36 mouse cellular contexts compared by ENCODE assay signal in the genomic region with DNA sequence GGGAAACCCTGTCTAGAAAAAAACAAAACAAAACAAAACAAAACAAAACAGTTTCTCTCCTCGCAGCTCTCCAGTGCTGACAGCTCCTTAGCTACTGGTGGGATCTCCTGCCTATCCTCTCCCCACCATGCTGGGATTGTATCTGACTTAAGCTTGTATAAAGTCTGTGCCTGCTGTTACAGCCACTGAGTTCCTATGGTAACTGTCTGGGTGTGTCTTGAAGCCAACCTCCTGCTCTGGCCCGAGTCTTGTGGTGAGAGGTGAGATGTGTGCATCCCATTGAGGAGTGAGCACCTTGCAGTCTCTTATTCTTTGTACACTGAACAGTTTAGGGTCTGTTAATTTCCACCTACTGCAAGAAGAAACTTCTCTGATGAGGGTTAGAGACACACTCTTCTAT. TPM values are rescaled to one million over a fixed set of nuclear protein-coding genes. Genes with fewer than 3 reads are reported as not detected.
"Had no signal": no experiment of that assay in that cellular context is flagged by ENCODE, and none has a peak within 500 bp of the region (broad histone marks: within the 10 kb centered on the region; RNA-seq: fewer than 3 reads in every experiment).

No protein-coding gene starts in this region.

- H3K9me3 ChIP-seq: embryonic facial prominence, embryonic 10.5 days; embryonic facial prominence, embryonic 12.5 days; embryonic facial prominence, embryonic 13.5 days; embryonic facial prominence, embryonic 15.5 days; forebrain, embryonic 10.5 days; forebrain, embryonic 12.5 days; forebrain, embryonic 15.5 days; heart, embryonic 10.5 days; heart, embryonic 12.5 days had no signal

- H3K36me3 ChIP-seq: embryonic facial prominence, embryonic 10.5 days; embryonic facial prominence, embryonic 12.5 days; embryonic facial prominence, embryonic 13.5 days; embryonic facial prominence, embryonic 15.5 days; forebrain, embryonic 10.5 days; forebrain, embryonic 12.5 days; forebrain, embryonic 15.5 days; heart, embryonic 10.5 days; heart, embryonic 12.5 days had no signal

- H3K27me3 ChIP-seq: embryonic facial prominence, embryonic 12.5 days; embryonic facial prominence, embryonic 13.5 days; embryonic facial prominence, embryonic 15.5 days; forebrain, embryonic 12.5 days; forebrain, embryonic 15.5 days; heart, embryonic 12.5 days had no signal

- ATAC-seq: forebrain, embryonic 15.5 days; forebrain, embryonic 16.5 days; forebrain, postnatal 0 days had no signal

- H3K4me1 ChIP-seq: embryonic facial prominence, embryonic 12.5 days; embryonic facial prominence, embryonic 15.5 days; forebrain, embryonic 15.5 days; heart, embryonic 12.5 days had no signal

- H3K9ac ChIP-seq: embryonic facial prominence, embryonic 12.5 days; embryonic facial prominence, embryonic 13.5 days; embryonic facial prominence, embryonic 15.5 days; forebrain, embryonic 12.5 days; forebrain, embryonic 15.5 days; forebrain, postnatal 0 days; heart, embryonic 12.5 days had no signal

- DNase-seq: cerebellum, adult 9-11 months; cerebellum, postnatal 10 days; cerebellum, postnatal 14 days; cerebellum, postnatal 25 days; cerebellum, postnatal 36 days; embryo, embryonic 11 days; forebrain, postnatal 0 days; gastrocnemius, adult 2 months; gastrocnemius, postnatal 10 days; gastrocnemius, postnatal 14 days; gastrocnemius, postnatal 25 days; gastrocnemius, postnatal 36 days; heart, adult 11 months; heart, adult 18-20 months; heart, adult 2 months had no signal

- H3K27ac ChIP-seq: embryonic facial prominence, embryonic 10.5 days; embryonic facial prominence, embryonic 12.5 days; embryonic facial prominence, embryonic 13.5 days; embryonic facial prominence, embryonic 15.5 days; forebrain, embryonic 10.5 days; forebrain, embryonic 12.5 days; forebrain, embryonic 15.5 days; gastrocnemius, adult 2 months; heart, adult 2 months; heart, embryonic 10.5 days had no signal

- H3K4me2 ChIP-seq: embryonic facial prominence, embryonic 12.5 days; embryonic facial prominence, embryonic 13.5 days; embryonic facial prominence, embryonic 15.5 days; forebrain, embryonic 12.5 days; forebrain, embryonic 15.5 days; heart, embryonic 11.5 days; heart, embryonic 12.5 days had no signal

- H3K4me3 ChIP-seq: embryonic facial prominence, embryonic 10.5 days; embryonic facial prominence, embryonic 12.5 days; embryonic facial prominence, embryonic 13.5 days; embryonic facial prominence, embryonic 15.5 days; erythroblast, embryonic 14.5 days; forebrain, embryonic 10.5 days; forebrain, embryonic 12.5 days; forebrain, embryonic 15.5 days; gastrocnemius, adult 2 months; heart, adult 2 months; heart, embryonic 10.5 days; heart, embryonic 12.5 days had no signal

RNA-seq across cellular contexts. Expression of gene Tnfsfm13, which starts 27.2 kb away (rescaled TPM):
- polyA plus RNA-seq: erythroblast, embryonic 14.5 days had no signal

RNA-seq across cellular contexts. Expression of gene Tnfsf12, which starts 27.4 kb away (rescaled TPM):
- total RNA-seq: common myeloid progenitor, adult 5-6 weeks had no signal

RNA-seq across cellular contexts. Expression of gene Tnfsf13, which starts 37.5 kb away (rescaled TPM):
- total RNA-seq: forebrain, postnatal 0 days had no signal
- polyA plus RNA-seq: embryonic facial prominence, embryonic 10.5 days; erythroblast, embryonic 14.5 days; forebrain, embryonic 10.5 days; forebrain, embryonic 11.5 days; heart, embryonic 11.5 days had no signal

RNA-seq across cellular contexts. Expression of gene Slc35g3, which starts 38.7 kb away (rescaled TPM):
- total RNA-seq: common myeloid progenitor, adult 5-6 weeks; forebrain, postnatal 0 days; gastrocnemius, adult 18-20 months; gastrocnemius, adult 2 months; gastrocnemius, adult 8-10 months; gastrocnemius, postnatal 10 days; gastrocnemius, postnatal 14 days; gastrocnemius, postnatal 25 days; gastrocnemius, postnatal 36 days; granulocyte monocyte progenitor cell, adult 5-6 weeks; heart, adult 18-20 months; heart, adult 2 months; heart, adult 8-10 months had no signal
- polyA plus RNA-seq: cortical plate, adult 2 months; embryonic facial prominence, embryonic 12.5 days; embryonic facial prominence, embryonic 13.5 days; embryonic facial prominence, embryonic 14.5 days; erythroblast, embryonic 14.5 days; forebrain, embryonic 10.5 days; forebrain, embryonic 11.5 days; forebrain, postnatal 0 days; frontal cortex, adult 2 months; heart, embryonic 10.5 days had no signal
